10 mouse cellular contexts compared by ENCODE assay signal in the genomic region with DNA sequence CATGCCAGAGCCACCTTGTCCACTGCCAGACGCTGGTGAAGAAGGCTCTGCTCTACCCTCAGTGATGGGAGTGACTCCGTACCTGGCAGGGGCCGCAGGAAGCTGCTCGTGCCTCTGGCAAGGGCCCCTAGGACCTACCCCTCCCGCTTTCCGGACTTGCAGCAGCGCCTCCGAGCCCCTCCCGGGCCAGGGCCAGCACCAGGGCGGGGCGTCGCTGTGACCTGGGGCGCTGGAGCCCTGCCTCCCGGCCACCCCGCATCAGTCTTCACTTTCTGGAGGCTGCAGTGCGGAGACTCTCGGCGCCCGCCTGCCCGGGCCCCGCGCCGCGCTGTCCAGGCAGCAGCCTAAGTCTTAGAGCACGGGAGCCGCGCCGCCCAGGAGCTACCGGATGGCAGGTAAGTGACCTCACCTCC. TPM values are rescaled to one million over a fixed set of nuclear protein-coding genes. Genes with fewer than 3 reads are reported as not detected.
A peak's percentile ranks its signal among the peaks of the same experiment; 100 is the strongest.
DNase-seq lines count a peak whose midpoint lies in the region; ATAC-seq lines count a peak whose summit lies in the region.
"Had no signal": no experiment of that assay in that cellular context is flagged by ENCODE, and none has a peak within 500 bp of the region (broad histone marks: within the 10 kb centered on the region; RNA-seq: fewer than 3 reads in every experiment).

No protein-coding gene starts in this region.

- ATAC-seq in heart, embryonic 11.5 days (replicated peaks; ENCODE audit: insufficient number of reproducible peaks, low FRiP score, low TSS enrichment) = no peak
- ATAC-seq in hindbrain, embryonic 12.5 days (ENCODE audit: low FRiP score) = peak; percentile 19; the same call in 1 of the 2 replicates

- WGBS in heart, embryonic 11.5 days (ENCODE audit: insufficient replicate concordance) = 4% methylated on average over 28 of the region's 29 CpGs
- 6% methylated on average over 29 of the region's 29 CpGs for WGBS in hindbrain, embryonic 12.5 days
- 7% methylated on average over 29 of the region's 29 CpGs for WGBS in midbrain, embryonic 10.5 days

- no peak for DNase-seq in heart, postnatal 10 days
- DNase-seq in Muller cell, postnatal 12 days (ENCODE audit: inconsistent ontology term) = peak; percentile 27
- DNase-seq in midbrain, embryonic 10.5 days (ENCODE audit: low spot score) = no peak
- DNase-seq in adrenal gland, adult 8-10 months = no peak
- no peak for DNase-seq in cerebellum, adult 11-12 months
- no peak for DNase-seq in left cerebral cortex, adult 9 months (ENCODE audit: low spot score in 2 of 2)
- DNase-seq: cerebellum, adult 8-10 months; left cerebral cortex, postnatal 4 days had no signal

- peak overlapping the region; percentile 67 for H3K9ac ChIP-seq in heart, embryonic 11.5 days (ENCODE audit: low read depth, low read length)
- H3K9ac ChIP-seq in hindbrain, embryonic 12.5 days = no peak overlapping the region

- no peak overlapping the region for H3K27ac ChIP-seq in heart, embryonic 11.5 days (ENCODE audit: low read depth, low read length)
- H3K27ac ChIP-seq in hindbrain, embryonic 12.5 days = no peak overlapping the region
- no peak overlapping the region for H3K27ac ChIP-seq in midbrain, embryonic 10.5 days (replicated peaks)

- H3K36me3 ChIP-seq in heart, embryonic 11.5 days (ENCODE audit: control insufficient read depth, insufficient read depth, low read length) = no peaks in the 10 kb centered on the region
- H3K36me3 ChIP-seq in hindbrain, embryonic 12.5 days = no peaks in the 10 kb centered on the region
- H3K36me3 ChIP-seq in midbrain, embryonic 10.5 days = no peaks in the 10 kb centered on the region

- H3K4me1 ChIP-seq in heart, embryonic 11.5 days (ENCODE audit: control insufficient read depth, insufficient read depth, low read length) = peaks cover 4% of the 10 kb centered on the region; the same call in 1 of the 2 replicates
- peaks cover 4% of the 10 kb centered on the region; the same call in 1 of the 2 replicates for H3K4me1 ChIP-seq in hindbrain, embryonic 12.5 days
- H3K4me1 ChIP-seq in midbrain, embryonic 10.5 days = peaks cover 7% of the 10 kb centered on the region

- H3K9me3 ChIP-seq in heart, embryonic 11.5 days (replicated peaks; ENCODE audit: control insufficient read depth, low read length) = no peaks in the 10 kb centered on the region
- H3K9me3 ChIP-seq in hindbrain, embryonic 12.5 days (replicated peaks) = no peaks in the 10 kb centered on the region
- H3K9me3 ChIP-seq in midbrain, embryonic 10.5 days (replicated peaks) = no peaks in the 10 kb centered on the region

- peak overlapping the region; percentile 75 for H3K4me2 ChIP-seq in heart, embryonic 11.5 days
- peak overlapping the region; percentile 49 for H3K4me2 ChIP-seq in hindbrain, embryonic 12.5 days (replicated peaks)

- peaks cover 36% of the 10 kb centered on the region for H3K27me3 ChIP-seq in heart, embryonic 11.5 days (ENCODE audit: control insufficient read depth, insufficient read depth, low read length)
- peaks cover 31% of the 10 kb centered on the region for H3K27me3 ChIP-seq in hindbrain, embryonic 12.5 days
- peaks cover 40% of the 10 kb centered on the region for H3K27me3 ChIP-seq in midbrain, embryonic 10.5 days (ENCODE audit: low read depth, poor library complexity, severe bottlenecking)

- peak overlapping the region; percentile 42 for H3K4me3 ChIP-seq in heart, embryonic 11.5 days (ENCODE audit: low read depth, low read length)
- peak overlapping the region; percentile 19; the same call in 1 of the 2 replicates for H3K4me3 ChIP-seq in hindbrain, embryonic 12.5 days
- H3K4me3 ChIP-seq in midbrain, embryonic 10.5 days = peak overlapping the region; percentile 46

- intact Hi-C loops in heart, postnatal 10 days (cut with DNase I) = no loop called here

RNA-seq across cellular contexts. Expression of a gene that starts 0.4 kb away (rescaled TPM):
- polyA plus RNA-seq in heart, embryonic 11.5 days (2014; fragmentation: Nextera tagmentation; extraction: Ambion mirVana) = 0.16 TPM in 1 of 2 replicates, not detected in the other
- 1 to 10 TPM; 1.3 to 1.6 TPM for total RNA-seq in heart, postnatal 10 days (2021)
- polyA plus RNA-seq in hindbrain, embryonic 12.5 days (2016; fragmentation: Nextera tagmentation; extraction: Ambion mirVana) = 0.36 and 0.59 TPM in 2 replicates
- polyA plus RNA-seq in midbrain, embryonic 10.5 days (2016; fragmentation: Nextera tagmentation; extraction: Ambion mirVana) = 0.11 and 0.37 TPM in 2 replicates
- under 1 TPM; 0.15 to 0.38 (median 0.30) TPM for total RNA-seq in adrenal gland, adult 8-10 months (2022)

RNA-seq across cellular contexts. Expression of a gene that starts 18.3 kb away (rescaled TPM):
- 0.04 and 0.08 TPM in 2 replicates for polyA plus RNA-seq in heart, embryonic 11.5 days (2014; fragmentation: Nextera tagmentation; extraction: Ambion mirVana)
- under 1 TPM; 0.17 to 0.34 TPM for total RNA-seq in heart, postnatal 10 days (2021)
- 3.3 and 4.8 TPM in 2 replicates for polyA plus RNA-seq in hindbrain, embryonic 12.5 days (2016; fragmentation: Nextera tagmentation; extraction: Ambion mirVana)
- 0.35 and 1.9 TPM in 2 replicates for polyA plus RNA-seq in midbrain, embryonic 10.5 days (2016; fragmentation: Nextera tagmentation; extraction: Ambion mirVana)
- 1 to 10 TPM; 3.6 to 7.1 (median 4.7) TPM for total RNA-seq in adrenal gland, adult 8-10 months (2022)
